Mouse (Mus musculus): ENCODE results near the gene Map4k3.

- no peak for TF ChIP-seq CTCF (IDR thresholded peaks at IDR 0.05; ENCODE audit: low read depth, low read length)
- no peak for TF ChIP-seq POLR2A (IDR thresholded peaks at IDR 0.05; ENCODE audit: extremely low read depth, insufficient read depth, low read length)
These were observed 32.1 kb downstream of the Map4k3 start for GRCm38 (mm10) chr17:80696210-80696609.

Data from liver, adult 2 months (tissue).